Mouse (Mus musculus) heart, adult 2 months (tissue): Measurements from ENCODE around the gene Atp8a1. TPM values are rescaled to one million over a fixed set of nuclear protein-coding genes. Genes with fewer than 3 reads are reported as not detected.

ENCODE experiments used
- DNase-seq, 2 experiments: peaks; one replicate each; pipeline ENCODE4 v3.0.0; 2021
- H3K27ac ChIP-seq: fragments of 200-600 bp; 2 replicates; pipeline ENCODE4 v1.8.1; 2022
- H3K27me3 ChIP-seq: fragments of 200-500 bp; 2 replicates; pipeline ENCODE4 v1.6.1; 2012; ENCODE audit warnings: mild to moderate bottlenecking, low read length, inconsistent platforms, mixed read lengths; ENCODE audit not compliant: control insufficient read depth, insufficient read depth
- H3K36me3 ChIP-seq: fragments of 200-500 bp; 2 replicates; pipeline ENCODE4 v1.6.1; 2012; ENCODE audit warnings: low read length, inconsistent platforms; ENCODE audit not compliant: control insufficient read depth, insufficient read depth
- H3K4me1 ChIP-seq: fragments of 200-500 bp; 2 replicates; pipeline ENCODE4 v1.6.1; 2011; ENCODE audit warnings: low read length; ENCODE audit not compliant: control insufficient read depth, insufficient read depth
- H3K4me3 ChIP-seq: fragments of 200-600 bp; 2 replicates; pipeline ENCODE4 v1.8.1; 2022
- H3K79me2 ChIP-seq: fragments of 200-500 bp; replicated peaks from 2 replicates; pipeline ENCODE4 v1.6.1; 2012; ENCODE audit warnings: mild to moderate bottlenecking, inconsistent platforms, low read length, moderate library complexity, mixed read lengths; ENCODE audit not compliant: control insufficient read depth, insufficient read depth
- H3K9ac ChIP-seq: fragments of 200-500 bp; 2 replicates; pipeline ENCODE4 v1.6.1; 2012; ENCODE audit warnings: low read depth, mild to moderate bottlenecking, control low read depth, inconsistent platforms, low read length, mixed read lengths
- CTCF ChIP-seq: fragments of 200-600 bp; IDR thresholded peaks from 2 replicates; pipeline ENCODE4 v1.8.1; 2022; ENCODE audit warnings: antibody characterized with exemption, mild to moderate bottlenecking, moderate library complexity
- EP300 ChIP-seq: fragments of 200-500 bp; IDR thresholded peaks from 2 replicates; pipeline ENCODE4 v1.6.1; 2011; ENCODE audit warnings: low read depth, low read length, control low read depth; ENCODE audit not compliant: insufficient read depth
- POLR2A ChIP-seq: fragments of 200-500 bp; IDR thresholded peaks from 2 replicates; pipeline ENCODE4 v1.6.1; 2011; ENCODE audit warnings: mild to moderate bottlenecking, low read depth, low read length, control low read depth; ENCODE audit not compliant: insufficient read depth
- WGBS: fragments of 180-500 bp; shearing (Covaris S2); methylation state at CpG from one replicate; pipeline ENCODE4 v1.1.7; 2018; 5-methylcytosine and 5-hydroxymethylcytosine counted together
- intact Hi-C: fragments of 180-260 bp; cut with DNase I; formaldehyde crosslinking; loops from one replicate; pipeline ENCODE4 v1.15.1; 2025
- polyA plus RNA-seq: library from polyadenylated mRNA; depleted of rRNA; stranded (reverse); fragments of >200 nt; gene quantifications from 2 replicates; pipeline ENCODE4 v1.2.3, GENCODE M21; 2012
- total RNA-seq, 2 experiments: library from RNA; stranded (reverse); gene quantifications; 2 replicates each; pipeline ENCODE4 v1.2.3; 2021

The Atp8a1 gene
- total and polyA plus RNA-seq, 3 experiments: 8.8 to 21.9 (median 21.8) TPM

DNA sequence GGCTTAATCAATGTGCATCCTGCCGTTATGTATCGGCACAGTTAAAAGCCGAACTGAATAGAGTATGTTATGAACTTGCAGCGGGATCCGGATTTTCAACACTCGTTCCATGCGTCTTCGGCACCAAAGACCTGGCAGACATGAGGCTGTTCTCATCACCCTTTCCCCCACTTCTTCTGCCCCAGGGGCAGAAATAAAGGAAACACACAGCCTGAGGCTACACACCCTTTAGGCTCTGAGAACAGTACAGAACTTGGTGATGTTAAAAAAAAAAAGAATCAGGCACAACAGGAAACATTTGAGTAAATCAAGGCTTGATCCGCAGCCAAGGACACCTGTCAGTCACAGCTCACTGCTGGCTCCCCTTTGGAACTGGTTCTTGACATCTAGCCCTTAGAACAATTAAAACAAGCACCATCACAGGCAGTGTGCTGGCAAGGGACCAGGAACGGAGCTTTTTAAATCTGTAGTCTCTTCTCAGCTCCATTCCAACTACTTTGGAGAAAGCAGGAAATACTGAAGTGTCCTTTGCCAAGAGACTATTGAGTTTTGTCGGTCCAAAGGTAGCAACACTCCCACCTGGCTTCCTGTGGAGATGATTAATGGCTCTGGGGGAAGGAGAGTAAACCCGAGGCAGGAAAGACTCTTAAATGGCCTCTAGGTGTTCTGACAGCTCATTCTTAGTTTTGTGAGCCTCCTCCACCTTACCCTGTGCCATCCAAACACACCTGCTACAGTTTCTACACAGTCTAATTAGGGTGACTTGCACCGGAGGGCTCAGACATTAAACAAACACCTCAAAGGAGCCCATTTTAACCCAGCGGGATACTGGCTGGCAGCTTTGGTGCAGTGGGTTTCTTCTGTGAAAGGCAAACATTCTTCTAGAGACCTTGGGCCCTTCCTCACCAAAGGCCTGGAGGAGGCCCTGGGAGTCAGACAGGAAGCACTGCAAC, 50.0 kb downstream of the Atp8a1 start:
- no peaks in the 10 kb centered on the region for H3K27me3 ChIP-seq
- WGBS: 33% methylated on average over 14 of the region's 14 CpGs
- H3K4me3 ChIP-seq: no peak overlapping the region

DNA sequence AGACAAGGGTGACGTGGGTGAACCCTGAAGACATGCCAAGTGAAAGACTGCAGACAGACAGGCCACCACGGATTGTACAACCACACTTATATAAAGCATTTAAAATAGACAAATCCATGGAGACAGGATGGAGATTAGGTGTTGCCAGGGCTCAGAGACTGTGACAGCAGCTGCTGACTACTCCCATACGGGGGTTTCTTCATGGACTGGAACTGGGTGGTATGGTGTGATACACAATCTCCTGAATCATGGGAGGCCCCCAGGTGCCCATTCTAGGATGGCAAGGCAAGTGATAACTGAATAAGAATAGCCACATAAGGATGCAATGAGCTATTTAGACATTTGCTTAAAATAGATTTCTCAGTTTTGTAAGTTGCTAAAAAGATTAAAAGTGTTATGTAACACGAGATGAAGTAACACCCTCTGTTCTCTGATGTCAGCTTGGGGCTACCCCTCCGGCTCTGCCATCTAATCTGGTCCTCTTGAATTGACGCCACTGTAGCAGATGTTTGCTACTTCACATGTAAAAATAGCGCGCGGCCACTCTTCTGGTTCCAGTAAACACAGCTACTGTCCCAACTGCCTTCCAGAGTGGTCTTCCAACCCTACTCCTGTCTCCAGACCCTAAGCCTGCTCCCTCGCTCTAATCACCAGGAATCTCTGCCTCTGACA, 53.0 kb downstream of the Atp8a1 start:
- 55% methylated on average over 10 of the region's 10 CpGs for WGBS
- no peak overlapping the region for H3K4me3 ChIP-seq
- DNase-seq: peak in 1 of 2 experiments; percentile 36
- 0 out of 2 replicates have a peak, but pooled peaks have one; percentile 50 for TF ChIP-seq EP300
- no peak for TF ChIP-seq POLR2A
- no peak for TF ChIP-seq CTCF
- H3K79me2 ChIP-seq: no peaks in the 10 kb centered on the region
- H3K9ac ChIP-seq: no peak overlapping the region
- H3K27ac ChIP-seq: peak overlapping the region; percentile 29
- peaks cover 14% of the 10 kb centered on the region for H3K4me1 ChIP-seq
- intact Hi-C loops: no loop called here
- peaks cover 8% of the 10 kb centered on the region for H3K36me3 ChIP-seq
- H3K27me3 ChIP-seq: no peaks in the 10 kb centered on the region

More for the DNA sequence above, 50.0 kb downstream of the Atp8a1 start:
- Histone ChIP-seq H3K79me2 (no peaks in the 10 kb centered on the region), H3K27ac (peak overlapping the region; percentile 56), H3K36me3 (peaks cover 8% of the 10 kb centered on the region), H3K9ac (no peak overlapping the region), H3K4me1 (peaks cover 16% of the 10 kb centered on the region)
- intact Hi-C loops: loop anchor here (5.0 kb wide), 1 partner anchor 50 kb away; the partner anchor contains the start of gene Atp8a1
- DNase-seq: peak; percentile 50 to 60
- TF ChIP-seq EP300 (no peak), CTCF (peak; percentile 15; the same call in 1 of the 2 replicates)

DNA sequence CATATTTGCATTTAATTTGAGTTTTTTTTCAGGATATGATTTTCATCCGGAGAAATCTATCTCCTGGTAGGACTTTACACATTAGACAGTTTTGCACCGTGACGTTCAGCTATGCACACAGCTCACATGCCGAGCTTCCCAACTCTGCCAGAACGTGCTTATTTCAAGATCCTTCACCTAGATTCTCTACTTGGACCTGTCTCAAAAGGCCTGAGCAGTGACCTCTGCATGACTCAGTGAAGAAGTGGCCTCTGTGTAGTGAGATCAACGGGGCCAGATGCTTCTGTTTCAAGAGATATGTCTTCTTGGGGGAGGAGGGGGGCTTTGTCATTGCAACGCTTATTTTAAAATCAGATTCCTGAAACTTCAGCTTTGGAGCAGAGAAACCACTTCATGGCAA, 64.5 kb downstream of the Atp8a1 start:
- Histone ChIP-seq H3K4me1 (peaks cover 3% of the 10 kb centered on the region), H3K4me3 (no peak overlapping the region), H3K36me3 (peaks cover 4% of the 10 kb centered on the region), H3K27ac (no peak overlapping the region), H3K79me2 (no peaks in the 10 kb centered on the region), H3K27me3 (no peaks in the 10 kb centered on the region), H3K9ac (no peak overlapping the region)
- 32% methylated on average over 7 of the region's 7 CpGs for WGBS
- no peak for TF ChIP-seq CTCF
- no peak for TF ChIP-seq POLR2A
- TF ChIP-seq EP300: no peak
- intact Hi-C loops: no loop called here
- no peak for DNase-seq

DNA sequence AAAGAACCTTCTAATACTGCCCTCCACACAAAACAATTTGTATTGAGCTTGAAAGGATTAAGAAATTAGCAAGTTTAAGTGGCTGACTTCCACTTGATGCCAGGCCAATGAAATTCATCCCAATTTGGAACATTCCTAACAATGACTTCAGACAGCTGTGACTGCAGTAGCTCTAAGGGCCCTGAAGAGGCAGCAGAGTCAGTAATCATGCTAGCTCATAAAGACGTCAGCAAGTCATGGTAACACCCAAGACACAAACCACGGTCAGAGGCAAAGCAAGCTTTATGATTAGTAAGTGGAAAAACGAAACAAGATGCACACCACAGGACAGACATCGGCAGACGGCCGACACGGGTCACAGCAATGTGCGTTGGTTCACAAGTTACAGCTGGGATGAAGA, 69.2 kb downstream of the Atp8a1 start:
- 64% methylated on average over 8 of the region's 8 CpGs for WGBS
- DNase-seq: peak in 1 of 2 experiments; percentile 35
- peaks cover 1% of the 10 kb centered on the region; the same call in 1 of the 2 replicates for H3K36me3 ChIP-seq
- peak overlapping the region; percentile 42; the same call in 1 of the 2 replicates for H3K27ac ChIP-seq
- no peaks in the 10 kb centered on the region for H3K27me3 ChIP-seq
- no peak overlapping the region for H3K4me3 ChIP-seq
- no peak overlapping the region for H3K9ac ChIP-seq
- TF ChIP-seq POLR2A: no peak
- peak; percentile 85 for TF ChIP-seq CTCF
- H3K79me2 ChIP-seq: no peaks in the 10 kb centered on the region
- intact Hi-C loops: loop anchor here (5.0 kb wide), 2 partner anchors 69 to 159 kb away; partner anchors contain the start of gene Atp8a1
- H3K4me1 ChIP-seq: peaks cover 3% of the 10 kb centered on the region

DNA sequence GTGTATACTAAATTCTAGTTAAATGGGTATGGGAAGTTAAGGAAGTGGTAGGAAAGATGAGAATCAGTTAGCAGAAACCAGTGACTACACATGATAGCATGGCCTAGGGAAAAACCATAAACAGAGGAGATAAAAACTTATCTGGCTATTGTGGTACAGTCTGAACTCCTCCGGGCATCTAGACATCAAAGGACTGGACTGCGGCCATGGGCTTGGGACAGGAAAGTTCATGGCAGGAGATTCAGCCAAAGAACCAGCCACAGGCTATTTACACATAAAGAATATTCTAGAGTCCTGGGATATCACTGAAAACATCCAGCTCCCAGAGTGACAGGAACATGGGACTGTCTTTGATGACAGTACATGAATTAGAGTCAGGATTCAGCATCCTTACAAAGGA, 73.0 kb downstream of the Atp8a1 start:
- 61% methylated on average over 2 of the region's 2 CpGs for WGBS
- Histone ChIP-seq H3K36me3 (peaks cover 1% of the 10 kb centered on the region; the same call in 1 of the 2 replicates), H3K9ac (no peak overlapping the region), H3K27me3 (no peaks in the 10 kb centered on the region), H3K4me1 (peaks cover 2% of the 10 kb centered on the region), H3K27ac (no peak overlapping the region), H3K4me3 (no peak overlapping the region), H3K79me2 (no peaks in the 10 kb centered on the region)
- intact Hi-C loops: no loop called here
- no peak for DNase-seq
- TF ChIP-seq CTCF (no peak), POLR2A (no peak), EP300 (no peak)

DNA sequence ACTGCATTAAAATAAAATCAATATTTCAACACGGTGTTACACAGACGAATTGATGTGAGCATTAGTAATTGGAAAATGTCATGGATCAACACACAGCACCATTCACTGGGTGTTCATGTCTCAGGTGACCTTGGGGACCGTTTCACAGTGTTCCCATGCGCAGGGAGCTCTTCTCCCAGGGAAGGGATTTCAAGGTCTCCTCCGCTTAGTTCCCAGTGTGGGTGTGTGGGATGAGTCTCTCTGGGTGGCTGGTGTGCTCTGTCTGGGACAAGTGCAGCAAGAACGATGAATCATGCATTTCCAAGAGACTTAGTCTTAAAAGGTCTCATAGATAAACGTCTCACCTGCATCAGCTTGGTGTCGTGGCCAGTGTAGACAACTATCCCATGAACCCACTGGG, 78.5 kb downstream of the Atp8a1 start:
- 90% methylated on average over 8 of the region's 8 CpGs for WGBS
- DNase-seq: no peak
- intact Hi-C loops: no loop called here
- H3K79me2 ChIP-seq: no peaks in the 10 kb centered on the region
- no peaks in the 10 kb centered on the region for H3K27me3 ChIP-seq
- no peak overlapping the region for H3K27ac ChIP-seq
- TF ChIP-seq POLR2A (no peak), CTCF (no peak), EP300 (no peak)
- no peak overlapping the region for H3K4me3 ChIP-seq
- H3K36me3 ChIP-seq: peaks cover 3% of the 10 kb centered on the region
- H3K4me1 ChIP-seq: no peaks in the 10 kb centered on the region
- H3K9ac ChIP-seq: no peak overlapping the region
